Mouse (Mus musculus) lung, embryonic 16.5 days (tissue): ENCODE data around the gene Pars2. TPM values are rescaled to one million over a fixed set of nuclear protein-coding genes. Genes with fewer than 3 reads are reported as not detected.

ENCODE experiments used
- ATAC-seq: fragments of 200-750 bp; cut with Nextera tagmentation; 2 replicates; pipeline ENCODE4 v1.8.0; 2017; ENCODE audit warnings: low read depth, mild to moderate bottlenecking, moderate library complexity
- H3K27ac ChIP-seq: fragments of 300-500 bp; sonication (generic); 2 replicates; pipeline ENCODE4 v1.5.1; 2014; ENCODE audit warnings: mild to moderate bottlenecking, control low read depth, low read length
- H3K27me3 ChIP-seq: fragments of 300-500 bp; sonication (generic); 2 replicates; pipeline ENCODE4 v1.6.1; 2014; ENCODE audit warnings: low read depth, low read length, mixed read lengths; ENCODE audit not compliant: control insufficient read depth, insufficient read depth
- H3K36me3 ChIP-seq: fragments of 300-500 bp; sonication (generic); 2 replicates; pipeline ENCODE4 v1.6.1; 2014; ENCODE audit warnings: low read length; ENCODE audit not compliant: control insufficient read depth, insufficient read depth
- H3K4me1 ChIP-seq: fragments of 300-500 bp; sonication (generic); replicated peaks from 2 replicates; pipeline ENCODE4 v1.6.1; 2014; ENCODE audit warnings: low read length, mixed read lengths; ENCODE audit not compliant: control insufficient read depth, insufficient read depth
- H3K4me2 ChIP-seq: fragments of 300-500 bp; sonication (generic); 2 replicates; pipeline ENCODE4 v1.6.1; 2014; ENCODE audit warnings: low read depth, low read length, control low read depth
- H3K4me3 ChIP-seq: fragments of 300-500 bp; sonication (generic); 2 replicates; pipeline ENCODE4 v1.5.1; 2014; ENCODE audit warnings: mild to moderate bottlenecking, low read length, control low read depth
- H3K9ac ChIP-seq: fragments of 300-500 bp; sonication (generic); 2 replicates; pipeline ENCODE4 v1.6.1; 2014; ENCODE audit warnings: low read length, control low read depth
- H3K9me3 ChIP-seq: fragments of 300-500 bp; sonication (generic); 2 replicates; pipeline ENCODE4 v1.6.1; 2016; ENCODE audit warnings: low read length; ENCODE audit not compliant: control insufficient read depth
- WGBS: fragments of 180-500 bp; shearing (Covaris S2); extraction: QIAGEN DNeasy Blood & Tissue Kit; methylation state at CpG from one replicate; pipeline ENCODE4 v1.1.7; 2014; 5-methylcytosine and 5-hydroxymethylcytosine counted together
- polyA plus RNA-seq: library from polyadenylated mRNA; unstranded; fragments of >200 nt; fragmentation: Nextera tagmentation; extraction: Ambion mirVana; gene quantifications from 2 replicates; pipeline ENCODE4 v1.2.1, GENCODE M21; 2015

The Pars2 gene
- polyA plus RNA-seq, 1 experiment from 2014 or later, result 12.2 TPM

DNA sequence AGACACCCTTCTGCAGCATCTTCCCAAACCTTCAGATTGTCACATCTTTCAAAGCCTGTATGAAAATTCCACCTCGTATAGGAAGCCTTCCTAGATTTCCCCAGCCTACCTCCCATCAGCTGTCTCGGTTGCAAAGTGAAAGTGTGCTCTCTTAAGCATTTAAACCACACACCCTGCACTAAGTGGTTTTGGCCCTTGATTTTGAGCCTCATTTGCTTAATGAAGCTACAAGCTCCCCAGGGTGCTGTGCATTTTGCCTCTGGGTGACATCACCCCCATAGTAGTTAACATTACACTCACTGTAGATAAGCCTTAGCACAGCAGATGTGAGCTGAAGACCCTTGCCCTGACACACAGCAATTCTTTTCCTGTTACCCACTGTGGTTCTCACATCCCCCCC, 30.1 kb downstream of the Pars2 start:
- 45% methylated on average over 2 of the region's 2 CpGs for WGBS
- no peak for ATAC-seq
- Histone ChIP-seq H3K4me2 (no peak overlapping the region), H3K9me3 (no peaks in the 10 kb centered on the region), H3K27ac (no peak overlapping the region), H3K27me3 (no peaks in the 10 kb centered on the region), H3K9ac (no peak overlapping the region), H3K36me3 (peaks cover 5% of the 10 kb centered on the region), H3K4me1 (peaks cover 6% of the 10 kb centered on the region; the same call in 1 of the 2 replicates), H3K4me3 (no peak overlapping the region)

DNA sequence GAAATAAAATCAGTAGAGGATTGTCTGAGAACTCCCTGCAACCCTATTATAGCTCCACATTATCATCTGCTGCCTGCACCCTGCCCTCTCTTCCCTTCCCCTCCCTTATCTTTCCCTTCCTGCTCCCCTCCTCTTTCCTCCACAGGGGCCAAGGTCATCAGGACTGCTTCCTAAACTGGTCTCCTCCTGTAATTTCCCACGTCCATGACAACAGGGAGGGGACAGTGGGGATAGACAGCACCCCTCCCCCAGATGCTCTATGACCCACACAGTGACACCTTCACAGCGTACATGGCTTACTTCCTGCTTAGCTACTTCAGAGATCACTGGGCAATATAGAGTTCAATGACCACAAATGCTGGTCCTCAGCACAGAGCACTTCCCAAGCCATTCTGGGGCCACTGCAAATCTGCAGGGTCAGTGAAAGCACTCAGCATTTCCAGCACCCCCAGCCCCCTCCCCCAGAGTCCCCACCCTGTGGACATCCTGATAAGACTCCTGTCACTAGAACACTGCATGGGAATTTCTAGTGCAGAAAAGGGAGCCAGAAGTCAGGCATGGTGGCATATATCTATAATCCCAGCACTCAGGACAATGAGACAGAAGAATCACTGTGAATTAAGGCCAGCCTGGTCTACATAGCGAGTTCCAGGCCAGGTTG, 37.9 kb downstream of the Pars2 start:
- no peak for ATAC-seq
- Histone ChIP-seq H3K4me2 (no peak overlapping the region), H3K4me3 (no peak overlapping the region), H3K9ac (no peak overlapping the region), H3K36me3 (no peaks in the 10 kb centered on the region), H3K27me3 (no peaks in the 10 kb centered on the region), H3K27ac (no peak overlapping the region), H3K4me1 (no peaks in the 10 kb centered on the region), H3K9me3 (no peaks in the 10 kb centered on the region)
- 36% methylated on average over 3 of the region's 3 CpGs for WGBS

- H3K9ac ChIP-seq, result no peak overlapping the region
Observed at GRCm38 (mm10) chr4:106693841-106694430, 43.1 kb downstream of the Pars2 start.

DNA sequence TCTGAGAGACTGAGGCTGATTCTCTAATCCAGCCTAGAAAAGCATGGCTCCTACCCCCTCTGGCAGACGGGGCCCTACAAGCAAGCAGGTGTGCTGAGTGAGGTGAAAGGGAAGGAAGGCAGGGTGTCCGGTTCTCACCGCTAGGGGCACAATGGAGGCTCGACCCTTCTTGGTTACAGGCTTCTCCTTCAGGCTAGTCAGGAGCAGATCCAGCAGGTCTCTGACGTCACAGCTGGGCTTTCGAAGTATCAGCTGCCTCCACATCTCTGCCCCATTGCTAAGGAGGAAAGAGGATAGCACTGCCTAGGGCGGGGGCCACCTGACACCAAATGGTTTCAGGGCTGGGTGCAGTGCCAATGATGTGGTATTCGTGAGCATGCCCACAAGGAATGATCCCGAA, 49.1 kb downstream of the Pars2 start:
- Histone ChIP-seq H3K36me3 (no peaks in the 10 kb centered on the region), H3K4me1 (no peaks in the 10 kb centered on the region), H3K4me3 (no peak overlapping the region), H3K9me3 (no peaks in the 10 kb centered on the region), H3K27ac (no peak overlapping the region), H3K9ac (no peak overlapping the region), H3K27me3 (no peaks in the 10 kb centered on the region), H3K4me2 (no peak overlapping the region)
- 12% methylated on average over 9 of the region's 9 CpGs for WGBS
- no peak for ATAC-seq

More at GRCm38 (mm10) chr4:106693841-106694430, 43.1 kb downstream of the Pars2 start:
- Histone ChIP-seq H3K4me1 (no peaks in the 10 kb centered on the region), H3K4me3 (no peak overlapping the region), H3K27ac (no peak overlapping the region), H3K36me3 (no peaks in the 10 kb centered on the region), H3K4me2 (no peak overlapping the region), H3K27me3 (no peaks in the 10 kb centered on the region), H3K9me3 (no peaks in the 10 kb centered on the region)
- no peak for ATAC-seq
- WGBS, result 78% methylated on average over 15 of the region's 15 CpGs

- 26% methylated on average over 4 of the region's 4 CpGs for WGBS
- H3K9ac ChIP-seq, result no peak overlapping the region
- no peaks in the 10 kb centered on the region for H3K9me3 ChIP-seq
- no peak overlapping the region for H3K4me3 ChIP-seq
- no peaks in the 10 kb centered on the region for H3K36me3 ChIP-seq
- no peak for ATAC-seq
- H3K27me3 ChIP-seq, result no peaks in the 10 kb centered on the region
- H3K4me1 ChIP-seq, result no peaks in the 10 kb centered on the region
- no peak overlapping the region for H3K27ac ChIP-seq
- H3K4me2 ChIP-seq, result no peak overlapping the region
Observed at GRCm38 (mm10) chr4:106700798-106701197, 49.9 kb downstream of the Pars2 start.

DNA sequence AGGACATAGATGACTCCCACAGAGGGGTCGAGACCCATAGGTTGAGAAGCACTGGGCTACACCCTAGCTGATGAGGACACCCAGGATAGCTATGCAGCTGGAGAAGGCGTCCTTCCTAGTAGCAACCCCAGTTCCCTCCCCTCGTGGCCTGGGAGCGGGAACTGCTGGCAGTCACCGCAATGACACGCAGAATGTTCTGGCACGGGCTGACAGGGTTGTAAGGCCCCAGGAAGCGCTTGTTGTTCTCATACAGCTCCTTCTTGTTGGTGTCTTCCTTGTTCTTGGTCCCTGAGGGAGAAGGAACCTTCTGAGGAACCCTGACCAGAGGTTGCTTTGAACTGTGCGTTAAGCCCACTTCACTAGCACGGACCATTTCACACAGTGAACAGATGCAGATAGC, 53.1 kb downstream of the Pars2 start:
- Histone ChIP-seq H3K9me3 (no peaks in the 10 kb centered on the region), H3K4me3 (no peak overlapping the region), H3K9ac (no peak overlapping the region), H3K4me2 (no peak overlapping the region), H3K27me3 (no peaks in the 10 kb centered on the region), H3K4me1 (no peaks in the 10 kb centered on the region; the same call in 1 of the 2 replicates), H3K27ac (no peak overlapping the region), H3K36me3 (no peaks in the 10 kb centered on the region)
- no peak for ATAC-seq
- WGBS, result 68% methylated on average over 10 of the region's 10 CpGs

- no peaks in the 10 kb centered on the region for H3K27me3 ChIP-seq
- H3K9me3 ChIP-seq, result no peaks in the 10 kb centered on the region
- H3K9ac ChIP-seq, result no peak overlapping the region
- no peaks in the 10 kb centered on the region; the same call in 1 of the 2 replicates for H3K4me1 ChIP-seq
- H3K36me3 ChIP-seq, result no peaks in the 10 kb centered on the region
- no peak overlapping the region for H3K27ac ChIP-seq
- ATAC-seq, result no peak
- H3K4me2 ChIP-seq, result no peak overlapping the region
- H3K4me3 ChIP-seq, result no peak overlapping the region
- WGBS, result 66% methylated on average over 11 of the region's 11 CpGs
Observed at GRCm38 (mm10) chr4:106704416-106704815, 53.5 kb downstream of the Pars2 start.

Other genes with a start within 250 kb of the Pars2 start
- gene Pcsk9, start 186.7 kb upstream of the Pars2 start, polyA plus RNA-seq, result 1.3 and 2.7 TPM in 2 replicates
- not detected in 2 replicates for gene Bsnd, start 158.8 kb upstream of the Pars2 start, polyA plus RNA-seq
- gene Dhcr24, start 90.0 kb upstream of the Pars2 start, polyA plus RNA-seq, result 2.0 and 2.9 TPM in 2 replicates
- not detected in 2 replicates for gene Lexm, start 33.8 kb upstream of the Pars2 start, polyA plus RNA-seq
- 1.2 and 1.8 TPM in 2 replicates for gene Ttc22, start 28.6 kb upstream of the Pars2 start, polyA plus RNA-seq
- 89.7 and 92.3 TPM in 2 replicates for gene Ttc4, start 27.9 kb downstream of the Pars2 start, polyA plus RNA-seq
- gene Mroh7, start 79.9 kb downstream of the Pars2 start, polyA plus RNA-seq, result 0.13 TPM in 1 of 2 replicates, not detected in the other
- gene Fam151a, start 82.8 kb downstream of the Pars2 start, polyA plus RNA-seq, result 0.18 and 0.30 TPM in 2 replicates
- gene Acot11, start 153.9 kb downstream of the Pars2 start, polyA plus RNA-seq, result 2.1 and 2.4 TPM in 2 replicates